Mouse (Mus musculus) neutrophil, adult 65 days (primary cell): ENCODE data around the gene Eef1b2. TPM values are rescaled to one million over a fixed set of nuclear protein-coding genes. Genes with fewer than 3 reads are reported as not detected.

Experiments used
- total RNA-seq: library from RNA; stranded (reverse); gene quantifications from 2 replicates; pipeline ENCODE4 v1.2.4, GENCODE M21; 2023

Eef1b2 gene
- 302 and 359 TPM in 2 replicates for total RNA-seq

DNA sequence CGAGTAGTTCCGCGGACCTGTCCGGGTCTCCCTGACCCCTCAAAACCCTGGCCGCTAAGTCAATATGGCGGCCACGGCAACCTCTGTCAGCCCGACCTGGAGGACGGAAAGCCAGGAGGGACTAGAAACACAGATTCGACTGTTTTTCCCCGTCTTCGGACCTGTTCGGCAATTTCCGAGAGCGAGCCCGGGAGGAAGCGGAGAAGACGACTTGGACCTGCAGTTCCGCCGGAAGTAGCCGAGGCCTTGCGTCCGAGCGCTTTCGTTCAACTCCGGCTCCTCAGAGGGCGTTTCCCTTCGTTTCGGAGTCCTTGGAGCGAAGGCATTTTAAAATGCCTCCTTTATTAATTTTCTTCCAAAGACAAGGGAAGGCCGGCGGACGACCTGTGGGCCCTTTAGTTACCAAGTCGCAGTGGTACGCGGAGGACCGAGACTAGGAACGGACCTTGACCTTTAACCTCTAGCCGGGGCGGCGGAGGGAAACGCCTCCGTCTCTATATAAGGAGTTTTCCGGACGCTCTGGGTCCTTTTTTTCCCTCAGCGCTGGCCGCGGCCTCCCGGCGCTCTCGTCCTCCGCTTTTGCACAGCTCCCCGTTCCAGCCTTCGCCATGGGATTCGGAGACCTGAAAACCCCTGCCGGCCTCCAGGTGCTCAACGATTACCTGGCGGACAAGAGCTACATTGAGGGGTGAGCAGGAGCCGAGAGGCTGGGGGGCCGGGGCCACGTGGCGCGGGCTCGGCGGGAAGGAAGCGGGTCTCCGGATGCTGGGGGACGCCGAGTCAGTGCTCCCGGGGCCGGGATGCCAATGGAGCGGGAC is at the start of gene Eef1b2, which contains the start of gene Ndufs1:
Gene Eef1b2 (plus strand): TSS at position 222 of the 818 bp plus-strand sequence.
Gene Ndufs1 (minus strand): TSS at position 230 of the 818 bp plus-strand sequence.

DNA sequence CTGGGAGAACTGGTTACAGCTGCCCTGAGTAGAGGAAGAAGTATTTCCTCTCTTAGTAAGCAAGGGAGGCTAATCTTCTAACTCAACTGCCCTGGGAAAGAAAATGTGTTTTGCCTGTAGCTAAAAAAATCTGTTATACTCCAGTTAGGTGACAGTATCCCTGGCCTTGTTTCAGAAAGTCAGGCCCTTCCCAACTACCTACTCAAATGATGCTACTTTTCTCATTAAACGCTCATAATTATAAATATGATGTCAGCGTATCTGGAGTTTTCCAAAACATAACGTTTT is 37.6 kb downstream of the Eef1b2 start, which contains the start of gene Gpr1:
Gene Gpr1 (minus strand): TSS at position 273 of the 288 bp plus-strand sequence.

Other genes with a start within 250 kb of the Eef1b2 start
- gene Ino80d, start 62.2 kb upstream of the Eef1b2 start, total RNA-seq = 51.2 and 65.7 TPM in 2 replicates
- gene Ndufs1, start within 50 bp of the Eef1b2 start, total RNA-seq = 50.9 and 59.3 TPM in 2 replicates
- not detected in 2 replicates for gene Gpr1, start 37.7 kb downstream of the Eef1b2 start, total RNA-seq
- gene Zdbf2, start 96.4 kb downstream of the Eef1b2 start, total RNA-seq = not detected in 2 replicates